Mouse (Mus musculus) MEL (cell line): ENCODE measurements at regions not wholly inside any gene's neighbourhood (a gene's known extent, or its start where the extent isn't known, plus 50 kb on each side); places are given as distances from the start of the nearest gene placed in this dataset.

Experiments
- CTCF ChIP-seq, 3 experiments: IDR thresholded peaks in 2 of 3; conservative IDR thresholded peaks in 1 of 3; 2 replicates each; pipeline ENCODE4 v1.5.1; 2011 to 2012; ENCODE audit warnings: low read length in 3 of 3, low read depth in 2 of 3, mild to moderate bottlenecking in 2 of 3, improper control_type of control experiment in 1 of 3, inconsistent platforms in 1 of 3, mixed read lengths in 1 of 3, moderate library complexity in 1 of 3; ENCODE audit not compliant: control insufficient read depth in 1 of 3, insufficient read depth in 1 of 3, poor library complexity in 1 of 3, severe bottlenecking in 1 of 3
- ELF1 ChIP-seq: IDR thresholded peaks from 2 replicates; pipeline ENCODE4 v1.6.1; 2014; ENCODE audit warnings: low read depth, mild to moderate bottlenecking, inconsistent platforms, low read length, improper control_type of control experiment, moderate library complexity
- GABPA ChIP-seq: IDR thresholded peaks from 2 replicates; pipeline ENCODE4 v1.6.1; 2012; ENCODE audit warnings: low read depth, mild to moderate bottlenecking, inconsistent platforms, low read length, improper control_type of control experiment, moderate library complexity
- GATA1 ChIP-seq: IDR thresholded peaks from 2 replicates; pipeline ENCODE4 v1.6.1; 2011; ENCODE audit warnings: low read depth, low read length, improper control_type of control experiment
- MAX ChIP-seq: IDR thresholded peaks from 2 replicates; pipeline ENCODE4 v1.6.1; 2011; ENCODE audit warnings: low read length, improper control_type of control experiment
- MXI1 ChIP-seq: IDR thresholded peaks from 2 replicates; pipeline ENCODE4 v1.6.1; 2011; ENCODE audit warnings: mild to moderate bottlenecking, low read depth, low read length, improper control_type of control experiment
- MYB ChIP-seq: IDR thresholded peaks from 2 replicates; pipeline ENCODE4 v1.6.1; 2011; ENCODE audit warnings: mild to moderate bottlenecking, low read depth, low read length, improper control_type of control experiment
- POLR2A ChIP-seq, 2 experiments: IDR thresholded peaks; 2 replicates each; pipeline ENCODE4 v1.6.1; 2011 to 2012; ENCODE audit warnings: low read length in 2 of 2, mild to moderate bottlenecking in 2 of 2, control low read depth in 1 of 2, improper control_type of control experiment in 1 of 2, low read depth in 1 of 2, moderate library complexity in 1 of 2; ENCODE audit not compliant: control insufficient read depth in 1 of 2, insufficient read depth in 1 of 2, poor library complexity in 1 of 2
- POLR2AphosphoS2 ChIP-seq: IDR thresholded peaks from 2 replicates; pipeline ENCODE4 v1.6.1; 2011; ENCODE audit warnings: low read length, improper control_type of control experiment
- POLR2AphosphoS5 ChIP-seq: IDR thresholded peaks from 2 replicates; pipeline ENCODE4 v1.6.1; 2012; ENCODE audit warnings: low read depth, borderline replicate concordance, mild to moderate bottlenecking, inconsistent platforms, low read length, moderate library complexity, mixed read lengths
- SMC3 ChIP-seq: IDR thresholded peaks from 2 replicates; pipeline ENCODE4 v1.6.1; 2011; ENCODE audit warnings: low read depth, low read length, improper control_type of control experiment
- TCF12 ChIP-seq: IDR thresholded peaks from 2 replicates; pipeline ENCODE4 v1.6.1; 2014; ENCODE audit warnings: low read depth, mild to moderate bottlenecking, inconsistent platforms, low read length, improper control_type of control experiment, moderate library complexity
- ZNF384 ChIP-seq: IDR thresholded peaks from 2 replicates; pipeline ENCODE4 v1.6.1; 2012; ENCODE audit warnings: low read depth, mild to moderate bottlenecking, inconsistent platforms, low read length, improper control_type of control experiment

DNA sequence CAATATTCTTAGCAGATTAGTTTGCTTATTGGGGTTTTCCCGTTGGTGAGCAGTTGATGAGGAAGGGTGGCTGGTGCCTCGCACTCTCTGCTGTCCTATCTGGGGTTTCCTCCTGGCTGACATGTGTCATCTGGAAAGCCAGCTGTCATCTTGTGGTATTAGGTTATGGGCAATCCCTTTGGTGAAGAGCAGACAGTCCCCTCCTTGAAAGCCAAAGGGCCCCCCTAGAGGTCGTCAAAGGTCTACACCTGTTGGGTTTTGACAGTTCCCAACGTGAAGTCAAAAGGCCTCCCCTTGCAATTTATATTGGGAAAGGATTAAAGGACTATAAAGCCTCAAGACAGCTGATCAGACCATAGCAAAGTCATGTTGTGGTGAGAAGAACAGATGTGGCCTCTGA lies 96.8 kb upstream of the Gm4737 start:
- TF ChIP-seq POLR2AphosphoS2: no peak
- no peak for TF ChIP-seq GATA1
- TF ChIP-seq CTCF (IDR thresholded peaks at IDR 0.05 in 2 of 3, conservative IDR thresholded peaks at IDR 0.05 in 1 of 3; ENCODE audit: control insufficient read depth in 1 of 3, insufficient read depth in 1 of 3, low read depth in 2 of 3, low read length in 3 of 3, poor library complexity in 1 of 3, severe bottlenecking in 1 of 3): no peak
- TF ChIP-seq POLR2A (IDR thresholded peaks at IDR 0.05; ENCODE audit: control insufficient read depth in 1 of 2, insufficient read depth in 1 of 2, low read depth in 1 of 2, low read length in 2 of 2, poor library complexity in 1 of 2): no peak
- TF ChIP-seq ELF1: no peak
- TF ChIP-seq MAX: no peak
- no peak for TF ChIP-seq POLR2AphosphoS5
- no peak for TF ChIP-seq MXI1
- TF ChIP-seq TCF12: no peak
- TF ChIP-seq MYB: no peak
- TF ChIP-seq ZNF384: no peak
- TF ChIP-seq GABPA: no peak
- no peak for TF ChIP-seq SMC3
